In the genomic region with DNA sequence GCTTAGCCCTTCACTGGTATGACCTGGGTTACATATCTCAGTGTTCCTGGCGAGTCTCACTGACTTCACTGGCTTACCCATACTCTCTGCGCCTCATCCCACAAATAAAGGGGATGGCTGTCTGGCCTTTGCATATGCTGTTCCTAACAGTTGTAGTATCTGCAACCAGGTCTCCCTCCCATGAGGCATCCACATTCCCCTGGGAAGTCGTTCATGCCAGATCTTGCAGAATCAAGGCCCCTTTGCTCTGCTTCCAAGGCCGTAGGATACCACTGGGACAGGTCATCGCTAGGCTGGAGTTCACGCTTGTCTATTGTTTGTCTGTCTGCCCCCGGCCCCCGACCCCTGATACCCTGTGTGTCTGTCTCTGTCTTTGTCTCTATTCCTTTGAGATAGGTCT, we compare ENCODE assay signal across 16 mouse cellular contexts.
"Had no signal": no experiment of that assay in that cellular context is flagged by ENCODE, and none has a peak within 500 bp of the region (broad histone marks: within the 10 kb centered on the region; RNA-seq: fewer than 3 reads in every experiment).

No protein-coding gene starts in this region.

- H3K27ac ChIP-seq: layer of hippocampus, adult 2 months; limb, embryonic 12.5 days; liver, embryonic 13.5 days; lung, embryonic 15.5 days; macrophage; neural tube, embryonic 12.5 days; stomach, embryonic 15.5 days had no signal

- H3K9ac ChIP-seq: limb, embryonic 12.5 days; liver, embryonic 13.5 days; liver, postnatal 0 days; lung, embryonic 15.5 days; neural tube, embryonic 12.5 days; stomach, embryonic 15.5 days had no signal

- H3K4me2 ChIP-seq: limb, embryonic 12.5 days; liver, embryonic 13.5 days; lung, embryonic 15.5 days; neural tube, embryonic 12.5 days; stomach, embryonic 15.5 days had no signal

- H3K36me3 ChIP-seq: limb, embryonic 12.5 days; liver, embryonic 13.5 days; lung, embryonic 15.5 days; neural tube, embryonic 12.5 days; stomach, embryonic 15.5 days had no signal

- H3K9me3 ChIP-seq: limb, embryonic 12.5 days; liver, embryonic 13.5 days; lung, embryonic 15.5 days; megakaryocyte, embryonic 14.5 days; neural tube, embryonic 12.5 days; stomach, embryonic 15.5 days had no signal

- ATAC-seq: liver, postnatal 0 days had no signal

- H3K4me3 ChIP-seq: layer of hippocampus, adult 2 months; limb, embryonic 12.5 days; liver, embryonic 13.5 days; lung, embryonic 15.5 days; megakaryocyte, embryonic 14.5 days; neural tube, embryonic 12.5 days; stomach, embryonic 15.5 days had no signal

- H3K27me3 ChIP-seq: limb, embryonic 12.5 days; liver, embryonic 13.5 days; lung, embryonic 15.5 days; neural tube, embryonic 12.5 days; stomach, embryonic 15.5 days had no signal

- H3K4me1 ChIP-seq: liver, embryonic 13.5 days had no signal

- DNase-seq: kidney, postnatal 10 days; kidney, postnatal 4 days; liver; liver, embryonic 13.5 days; liver, postnatal 0 days; lung, postnatal 14 days; right cerebral cortex, postnatal 14 days; thymus, adult 2 months; thymus, postnatal 25 days had no signal
